Comparison of ENCODE assay signal across 15 mouse cellular contexts in genomic region chr5:35621114-35621513, GRCm38 (mm10). TPM values are rescaled to one million over a fixed set of nuclear protein-coding genes. Genes with fewer than 3 reads are reported as not detected.
DNase-seq lines count a peak whose midpoint lies in the region; ATAC-seq and TF ChIP-seq lines count a peak whose summit lies in the region.
"Had no signal": no experiment of that assay in that cellular context is flagged by ENCODE, and none has a peak within 500 bp of the region (broad histone marks: within the 10 kb centered on the region; RNA-seq: fewer than 3 reads in every experiment).

No protein-coding gene starts in this region.

- peak; percentile 59 for ATAC-seq in heart, embryonic 12.5 days (ENCODE audit: insufficient number of reproducible peaks, low FRiP score)
- ATAC-seq: intestine, embryonic 15.5 days had no signal

- no peaks in the 10 kb centered on the region for H3K9me3 ChIP-seq in heart, embryonic 12.5 days (replicated peaks)
- H3K9me3 ChIP-seq: intestine, embryonic 15.5 days had no signal

- H3K79me2 ChIP-seq in heart, adult 2 months (replicated peaks; ENCODE audit: control insufficient read depth, insufficient read depth, low read length): no peaks in the 10 kb centered on the region

- H3K27me3 ChIP-seq in heart, embryonic 12.5 days (replicated peaks): peaks cover 39% of the 10 kb centered on the region
- H3K27me3 ChIP-seq in heart, adult 2 months (ENCODE audit: control insufficient read depth, insufficient read depth, low read length): no peaks in the 10 kb centered on the region
- H3K27me3 ChIP-seq: intestine, embryonic 15.5 days had no signal

- H3K4me3 ChIP-seq in heart, embryonic 12.5 days: no peak overlapping the region
- no peak overlapping the region for H3K4me3 ChIP-seq in heart, adult 2 months
- H3K4me3 ChIP-seq: intestine, embryonic 15.5 days; myocyte had no signal

- WGBS in heart, embryonic 12.5 days: 15% methylated on average over 4 of the region's 4 CpGs
- 26% methylated on average over 4 of the region's 4 CpGs for WGBS in heart, adult 2 months

- no peak overlapping the region for H3K4me2 ChIP-seq in heart, embryonic 12.5 days
- H3K4me2 ChIP-seq: intestine, embryonic 15.5 days had no signal

- TF ChIP-seq CTCF in heart, adult 2 months (IDR thresholded peaks at IDR 0.05): no peak

- H3K4me1 ChIP-seq in heart, embryonic 12.5 days (replicated peaks): peaks cover 29% of the 10 kb centered on the region
- H3K4me1 ChIP-seq in heart, adult 2 months (ENCODE audit: control insufficient read depth, insufficient read depth, low read length): peaks cover 4% of the 10 kb centered on the region

- DNase-seq in heart, adult 2 months: no peak
- DNase-seq in left cerebral cortex, adult 11 months (ENCODE audit: low spot score): peak; percentile 14
- DNase-seq in left cerebral cortex, postnatal 25 days (ENCODE audit: low spot score in 2 of 2): no peak
- peak; percentile 41 for DNase-seq in embryo, embryonic 11 days
- peak; percentile 68 for DNase-seq in mesoderm, embryonic 11.5 days (ENCODE audit: low read depth, low spot score)
- no peak for DNase-seq in adrenal gland, adult 18-20 months (ENCODE audit: low spot score in 2 of 2)
- no peak for DNase-seq in spleen, postnatal 4 days (ENCODE audit: low spot score in 2 of 2)
- DNase-seq: B cell, adult 2 months; cerebellum, postnatal 36 days; gastrocnemius, postnatal 14 days; kidney, postnatal 25 days had no signal

- no peak for TF ChIP-seq POLR2A in heart, adult 2 months (IDR thresholded peaks at IDR 0.05; ENCODE audit: insufficient read depth, low read depth, low read length)

- H3K27ac ChIP-seq in heart, embryonic 12.5 days (ENCODE audit: poor library complexity, severe bottlenecking): no peak overlapping the region
- no peak overlapping the region for H3K27ac ChIP-seq in heart, adult 2 months
- H3K27ac ChIP-seq: intestine, embryonic 15.5 days had no signal

- no peaks in the 10 kb centered on the region for H3K36me3 ChIP-seq in heart, embryonic 12.5 days
- no peaks in the 10 kb centered on the region for H3K36me3 ChIP-seq in heart, adult 2 months (ENCODE audit: control insufficient read depth, insufficient read depth, low read length)
- H3K36me3 ChIP-seq: intestine, embryonic 15.5 days had no signal

- intact Hi-C loops in heart, adult 2 months (cut with DNase I): no loop called here
- intact Hi-C loops in left cerebral cortex, postnatal 25 days (cut with DNase I): no loop called here

- H3K9ac ChIP-seq in heart, embryonic 12.5 days: no peak overlapping the region
- H3K9ac ChIP-seq in heart, adult 2 months (ENCODE audit: low read depth, low read length): no peak overlapping the region
- H3K9ac ChIP-seq: intestine, embryonic 15.5 days had no signal

- no peak for TF ChIP-seq EP300 in heart, adult 2 months (IDR thresholded peaks at IDR 0.05; ENCODE audit: insufficient read depth, low read depth, low read length)

RNA-seq across cellular contexts. Expression of gene Acox3, which starts 38.3 kb away (rescaled TPM):
- polyA plus RNA-seq in heart, embryonic 12.5 days (2016; fragmentation: Nextera tagmentation; extraction: Ambion mirVana): 10.6 and 12.4 TPM in 2 replicates
- total RNA-seq in heart, adult 2 months (2021): 10 to 100 TPM; 21.8 to 28.3 TPM
- polyA plus RNA-seq in heart, adult 2 months (2012; rRNA removed): 22.5 and 25.5 TPM in 2 replicates
- total RNA-seq in left cerebral cortex, postnatal 25 days (2021): 10 to 100 TPM; 26.6 to 29.5 TPM
- 10 to 100 TPM; 51.0 to 53.6 TPM for total RNA-seq in adrenal gland, adult 18-20 months (2021)

RNA-seq across cellular contexts. Expression of gene Trmt44, which starts 46.2 kb away (rescaled TPM):
- polyA plus RNA-seq in heart, embryonic 12.5 days (2016; fragmentation: Nextera tagmentation; extraction: Ambion mirVana): 5.1 and 5.7 TPM in 2 replicates
- total RNA-seq in heart, adult 2 months (2021): 1 to 10 TPM; 1.9 to 2.0 TPM
- polyA plus RNA-seq in heart, adult 2 months (2012; rRNA removed): 1.7 and 2.0 TPM in 2 replicates
- 1 to 10 TPM; 7.6 to 8.7 TPM for total RNA-seq in left cerebral cortex, postnatal 25 days (2021)
- 1 to 10 TPM; 7.1 to 7.7 TPM for total RNA-seq in adrenal gland, adult 18-20 months (2021)

RNA-seq across cellular contexts. Expression of gene Htra3, which starts 58.5 kb away (rescaled TPM):
- polyA plus RNA-seq in heart, embryonic 12.5 days (2016; fragmentation: Nextera tagmentation; extraction: Ambion mirVana): 4.3 and 4.8 TPM in 2 replicates
- total RNA-seq in heart, adult 2 months (2021): 100 to 1,000 TPM; 101 to 102 TPM
- polyA plus RNA-seq in heart, adult 2 months (2012; rRNA removed): 130 and 147 TPM in 2 replicates
- 1 to 10 TPM; 6.4 to 7.4 TPM for total RNA-seq in left cerebral cortex, postnatal 25 days (2021)
- total RNA-seq in adrenal gland, adult 18-20 months (2021): 10 to 100 TPM; 26.0 to 78.7 TPM
- total RNA-seq: MEL had no signal

Comparison
In these comparisons a context has a peak if more than half of its experiments do, and no peak if none do; other contexts are left out.
1. DNase-seq: peak in left cerebral cortex, adult 11 months (single experiment), embryo, embryonic 11 days (single experiment) and mesoderm, embryonic 11.5 days (single experiment); none in heart, adult 2 months (0 of 2), left cerebral cortex, postnatal 25 days (0 of 2), adrenal gland, adult 18-20 months (0 of 2) and spleen, postnatal 4 days (0 of 2).